Mouse (Mus musculus): ENCODE measurements around the gene Saa1. TPM values are rescaled to one million over a fixed set of nuclear protein-coding genes. Genes with fewer than 3 reads are reported as not detected.

Gene Saa1
- polyA plus RNA-seq (2015; fragmentation: Nextera tagmentation; extraction: Ambion mirVana), result not detected in 2 replicates

GRCm38 (mm10) chr7:46742880-46743279 is at the start of gene Saa1:
TSS of gene Saa1 (minus strand) at chr7:46742980.

GRCm38 (mm10) chr7:46751490-46751889 is 8.7 kb upstream of the Saa1 start, which contains the start of gene Saa2:
TSS of gene Saa2 (plus strand) at chr7:46751790.

DNA sequence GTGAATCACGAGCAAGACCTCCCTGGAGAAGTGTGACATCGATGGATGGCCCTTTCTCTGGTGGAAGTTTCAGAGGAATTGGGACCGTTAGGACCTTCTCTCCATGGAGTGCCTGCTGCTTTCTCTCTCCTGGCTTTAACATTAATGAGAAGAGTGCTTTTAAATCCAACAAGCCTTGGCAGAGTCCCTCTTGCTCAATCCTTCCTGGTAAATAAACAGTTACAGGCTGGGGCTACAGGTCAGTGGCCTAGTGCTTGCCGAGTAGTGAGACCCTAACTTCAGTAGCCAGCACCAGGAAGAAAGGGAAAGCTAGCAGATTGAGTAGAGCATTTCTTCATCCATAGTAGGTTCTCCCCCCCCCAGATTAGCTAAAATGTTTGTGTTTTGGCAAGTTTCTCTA is 10.3 kb downstream of the Saa1 start, which contains the start of gene Saa4:
TSS of gene Saa4 (minus strand) at position 146 of the 400 bp plus-strand sequence.

DNA sequence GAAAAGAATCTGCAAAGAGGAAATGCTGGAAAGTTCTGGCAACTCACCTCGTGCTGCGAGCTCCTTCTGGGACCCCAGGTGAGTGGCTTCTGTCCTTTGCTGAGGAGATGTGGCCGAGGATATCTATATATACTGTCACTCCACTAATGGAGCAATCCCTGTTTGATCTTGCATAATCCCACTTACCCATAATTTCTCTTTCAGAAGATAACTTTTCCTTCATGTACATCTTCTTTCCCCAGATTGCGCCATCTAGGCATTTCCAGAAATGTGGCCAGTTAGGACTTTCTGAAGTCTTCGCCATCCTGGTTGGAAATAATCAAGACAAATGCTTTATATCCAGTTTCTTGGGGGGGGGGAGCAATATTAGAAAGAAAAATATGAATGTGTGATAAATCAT is 27.2 kb downstream of the Saa1 start, which contains the start of gene Saa3:
TSS of gene Saa3 (minus strand) at position 101 of the 400 bp plus-strand sequence.

GRCm38 (mm10) chr7:46710390-46710844 is 32.4 kb downstream of the Saa1 start, which contains the start of gene Saal1:
TSS of gene Saal1 (minus strand) at chr7:46710680.

Other genes with a start within 250 kb of the Saa1 start
- gene Sergef, start 103.2 kb downstream of the Saa1 start, polyA plus RNA-seq (2015; fragmentation: Nextera tagmentation; extraction: Ambion mirVana), result 6.3 and 9.4 TPM in 2 replicates
- gene Tph1, start 70.4 kb downstream of the Saa1 start, polyA plus RNA-seq (2015; fragmentation: Nextera tagmentation; extraction: Ambion mirVana), result 2.8 and 7.1 TPM in 2 replicates
- 15.8 and 16.1 TPM in 2 replicates for gene Saal1, start 32.3 kb downstream of the Saa1 start, polyA plus RNA-seq (2015; fragmentation: Nextera tagmentation; extraction: Ambion mirVana)
- gene Saa3, start 27.3 kb downstream of the Saa1 start, polyA plus RNA-seq (2015; fragmentation: Nextera tagmentation; extraction: Ambion mirVana), result 0.75 and 1.3 TPM in 2 replicates
- not detected in 2 replicates for gene Saa4, start 10.4 kb downstream of the Saa1 start, polyA plus RNA-seq (2015; fragmentation: Nextera tagmentation; extraction: Ambion mirVana)
- gene Saa2, start 8.8 kb upstream of the Saa1 start, polyA plus RNA-seq (2015; fragmentation: Nextera tagmentation; extraction: Ambion mirVana), result not detected in 2 replicates
- 6.0 and 7.1 TPM in 2 replicates for gene Hps5, start 53.1 kb upstream of the Saa1 start, polyA plus RNA-seq (2015; fragmentation: Nextera tagmentation; extraction: Ambion mirVana)
- 30.5 and 31.4 TPM in 2 replicates for gene Gtf2h1, start 53.1 kb upstream of the Saa1 start, polyA plus RNA-seq (2015; fragmentation: Nextera tagmentation; extraction: Ambion mirVana)
- gene Ldha, start 98.5 kb upstream of the Saa1 start, polyA plus RNA-seq (2015; fragmentation: Nextera tagmentation; extraction: Ambion mirVana), result 663 and 670 TPM in 2 replicates
- gene Ldhc, start 118.2 kb upstream of the Saa1 start, polyA plus RNA-seq (2015; fragmentation: Nextera tagmentation; extraction: Ambion mirVana), result 0.54 and 0.59 TPM in 2 replicates
- 62.8 and 65.5 TPM in 2 replicates for gene Tsg101, start 177.0 kb upstream of the Saa1 start, polyA plus RNA-seq (2015; fragmentation: Nextera tagmentation; extraction: Ambion mirVana)
- gene Uevld, start 215.5 kb upstream of the Saa1 start, polyA plus RNA-seq (2015; fragmentation: Nextera tagmentation; extraction: Ambion mirVana), result 5.1 and 5.6 TPM in 2 replicates
- gene Gm9999, start 240.6 kb upstream of the Saa1 start, polyA plus RNA-seq (2015; fragmentation: Nextera tagmentation; extraction: Ambion mirVana), result not detected in 2 replicates

Data from spleen, postnatal 0 days (tissue).